Mouse (Mus musculus) heart, adult 2 months (tissue): ENCODE measurements around the gene Txndc9.

Experiments used
- CTCF ChIP-seq: fragments of 200-600 bp; IDR thresholded peaks from 2 replicates; pipeline ENCODE4 v1.8.1; 2022; ENCODE audit warnings: antibody characterized with exemption, mild to moderate bottlenecking, moderate library complexity
- EP300 ChIP-seq: fragments of 200-500 bp; IDR thresholded peaks from 2 replicates; pipeline ENCODE4 v1.6.1; 2011; ENCODE audit warnings: low read depth, low read length, control low read depth; ENCODE audit not compliant: insufficient read depth
- POLR2A ChIP-seq: fragments of 200-500 bp; IDR thresholded peaks from 2 replicates; pipeline ENCODE4 v1.6.1; 2011; ENCODE audit warnings: mild to moderate bottlenecking, low read depth, low read length, control low read depth; ENCODE audit not compliant: insufficient read depth

- TF ChIP-seq CTCF, result no peak
- no peak for TF ChIP-seq EP300
- TF ChIP-seq POLR2A, result no peak
Observed at GRCm38 (mm10) chr1:38012509-38012908, 14.8 kb upstream of the Txndc9 start.
